Comparison of ENCODE assay signal across 12 mouse cellular contexts in the genomic region with DNA sequence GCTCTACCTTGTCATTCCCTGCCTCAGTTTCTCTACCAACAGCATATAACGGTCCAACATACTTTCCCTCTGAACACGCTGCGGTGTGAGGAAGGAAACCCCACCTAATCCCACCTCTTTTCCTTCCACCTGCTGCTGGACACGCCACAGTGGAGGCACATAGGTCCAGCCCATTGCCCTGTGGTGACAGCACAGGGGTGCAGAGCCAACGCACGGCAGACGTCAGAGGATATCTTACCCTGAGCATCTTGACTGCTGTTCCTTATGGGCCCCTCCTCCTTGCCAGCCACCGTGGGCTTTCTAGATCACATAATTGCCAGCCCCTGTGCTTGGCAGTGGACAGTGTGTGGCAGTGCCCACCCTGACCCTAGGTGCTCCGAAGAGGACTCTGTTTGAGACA. TPM values are rescaled to one million over a fixed set of nuclear protein-coding genes. Genes with fewer than 3 reads are reported as not detected.
DNase-seq lines count a peak whose midpoint lies in the region; ATAC-seq and TF ChIP-seq lines count a peak whose summit lies in the region.
"Had no signal": no experiment of that assay in that cellular context is flagged by ENCODE, and none has a peak within 500 bp of the region (broad histone marks: within the 10 kb centered on the region; RNA-seq: fewer than 3 reads in every experiment).

No protein-coding gene starts in this region.

- no peak for TF ChIP-seq CTCF in liver, adult 2 months (IDR thresholded peaks at IDR 0.05; ENCODE audit: low read depth, low read length)

- H3K9ac ChIP-seq in liver, adult 2 months (ENCODE audit: low read depth, low read length) = peak overlapping the region; percentile 56
- H3K9ac ChIP-seq in embryonic facial prominence, embryonic 13.5 days = peak overlapping the region; percentile 78
- peak overlapping the region; percentile 75 for H3K9ac ChIP-seq in heart, embryonic 16.5 days (ENCODE audit: low read length)
- H3K9ac ChIP-seq in liver, embryonic 13.5 days = no peak overlapping the region

- no peaks in the 10 kb centered on the region; the same call in 1 of the 2 replicates for H3K4me1 ChIP-seq in liver, adult 2 months (ENCODE audit: control insufficient read depth, insufficient read depth, low read length)
- H3K4me1 ChIP-seq in embryonic facial prominence, embryonic 13.5 days = peaks cover 57% of the 10 kb centered on the region
- H3K4me1 ChIP-seq in heart, embryonic 16.5 days (ENCODE audit: control insufficient read depth, insufficient read depth, low read length) = peaks cover 18% of the 10 kb centered on the region
- H3K4me1 ChIP-seq in liver, embryonic 13.5 days (replicated peaks) = peaks cover 58% of the 10 kb centered on the region

- peaks cover 10% of the 10 kb centered on the region; the same call in 1 of the 2 replicates for H3K79me2 ChIP-seq in liver, adult 2 months (ENCODE audit: control insufficient read depth, insufficient read depth, low read length)

- H3K4me2 ChIP-seq in embryonic facial prominence, embryonic 13.5 days = peak overlapping the region; percentile 87; the same call in 1 of the 2 replicates
- peak overlapping the region; percentile 68 for H3K4me2 ChIP-seq in heart, embryonic 16.5 days (ENCODE audit: low read depth, low read length)
- peak overlapping the region; percentile 29; the same call in 1 of the 2 replicates for H3K4me2 ChIP-seq in liver, embryonic 13.5 days

- no peaks in the 10 kb centered on the region for H3K9me3 ChIP-seq in embryonic facial prominence, embryonic 13.5 days
- peaks cover 9% of the 10 kb centered on the region for H3K9me3 ChIP-seq in heart, embryonic 16.5 days (replicated peaks; ENCODE audit: control insufficient read depth, low read length)
- no peaks in the 10 kb centered on the region for H3K9me3 ChIP-seq in liver, embryonic 13.5 days (replicated peaks)

- no peak for DNase-seq in liver, adult 2 months (ENCODE audit: extremely low read depth, low read depth, low spot score)
- no peak for DNase-seq in liver
- DNase-seq in liver, embryonic 13.5 days = no peak
- DNase-seq in left cerebral cortex, adult 9 months (ENCODE audit: low spot score in 2 of 2) = no peak
- no peak for DNase-seq in frontal cortex, postnatal 14 days (ENCODE audit: low spot score in 2 of 2)

- no peaks in the 10 kb centered on the region for H3K36me3 ChIP-seq in liver, adult 2 months (ENCODE audit: control insufficient read depth, insufficient read depth, low read length)
- H3K36me3 ChIP-seq in embryonic facial prominence, embryonic 13.5 days = no peaks in the 10 kb centered on the region
- H3K36me3 ChIP-seq in heart, embryonic 16.5 days (ENCODE audit: control insufficient read depth, insufficient read depth) = no peaks in the 10 kb centered on the region
- no peaks in the 10 kb centered on the region for H3K36me3 ChIP-seq in liver, embryonic 13.5 days

- peaks cover 9% of the 10 kb centered on the region; the same call in 1 of the 2 replicates for H3K27me3 ChIP-seq in liver, adult 2 months (ENCODE audit: control insufficient read depth, insufficient read depth, low read length)
- H3K27me3 ChIP-seq in embryonic facial prominence, embryonic 13.5 days = peaks cover 42% of the 10 kb centered on the region
- H3K27me3 ChIP-seq in heart, embryonic 16.5 days (ENCODE audit: control insufficient read depth, insufficient read depth, low read length) = peaks cover 8% of the 10 kb centered on the region
- H3K27me3 ChIP-seq in liver, embryonic 13.5 days = peaks cover 49% of the 10 kb centered on the region

- no peak for TF ChIP-seq POLR2A in liver, adult 2 months (IDR thresholded peaks at IDR 0.05; ENCODE audit: extremely low read depth, insufficient read depth, low read length)

- WGBS in liver, adult 2 months = 79% methylated on average over 9 of the region's 9 CpGs
- WGBS in embryonic facial prominence, embryonic 13.5 days = 84% methylated on average over 9 of the region's 9 CpGs
- WGBS in heart, embryonic 16.5 days = 65% methylated on average over 9 of the region's 9 CpGs
- WGBS in liver, embryonic 13.5 days (ENCODE audit: insufficient replicate concordance) = 59% methylated on average over 9 of the region's 9 CpGs

- H3K4me3 ChIP-seq in liver, adult 2 months (ENCODE audit: insufficient read depth, low read depth, low read length) = peak overlapping the region; percentile 57
- H3K4me3 ChIP-seq in embryonic facial prominence, embryonic 13.5 days = peak overlapping the region; percentile 65
- H3K4me3 ChIP-seq in heart, embryonic 16.5 days (ENCODE audit: low read length) = peak overlapping the region; percentile 61
- H3K4me3 ChIP-seq in liver, embryonic 13.5 days (replicated peaks) = 0 out of 2 replicates have a peak overlapping the region, but pooled peaks have one; percentile 65
- H3K4me3 ChIP-seq: erythroblast, embryonic 14.5 days had no signal

- 0 out of 2 replicates have a peak overlapping the region, but pooled peaks have one; percentile 12 for H3K27ac ChIP-seq in liver, adult 2 months (replicated peaks; ENCODE audit: insufficient read depth, low read depth, low read length)
- no peak overlapping the region; the same call in 1 of the 2 replicates for H3K27ac ChIP-seq in embryonic facial prominence, embryonic 13.5 days
- 0 out of 2 replicates have a peak overlapping the region, but pooled peaks have one; percentile 16 for H3K27ac ChIP-seq in heart, embryonic 16.5 days (ENCODE audit: low read length)
- H3K27ac ChIP-seq in liver, embryonic 13.5 days = no peak overlapping the region

- no peak for ATAC-seq in embryonic facial prominence, embryonic 13.5 days (ENCODE audit: insufficient number of reproducible peaks, insufficient read depth, low FRiP score, low TSS enrichment, low read depth)
- no peak for ATAC-seq in heart, embryonic 16.5 days (replicated peaks; ENCODE audit: extremely low read depth, insufficient read depth, low FRiP score)
- ATAC-seq in liver, embryonic 13.5 days (ENCODE audit: low read depth) = no peak
- ATAC-seq in inflammation-experienced regulatory T-cells, adult 6 months = no peak

RNA-seq across cellular contexts. Expression of a gene that starts 4.3 kb away (rescaled TPM):
- 12.4 and 17.4 TPM in 2 replicates for total RNA-seq in liver, adult 2 months (2014; rRNA removed)
- 12.1 and 18.4 TPM in 2 replicates for polyA plus RNA-seq in liver, adult 2 months (2012; rRNA removed)
- polyA plus RNA-seq in embryonic facial prominence, embryonic 13.5 days (2015; fragmentation: Nextera tagmentation; extraction: Ambion mirVana) = 25.2 and 40.3 TPM in 2 replicates
- 46.0 and 49.6 TPM in 2 replicates for polyA plus RNA-seq in heart, embryonic 16.5 days (2015; fragmentation: Nextera tagmentation; extraction: Ambion mirVana)
- 6.7 and 6.8 TPM in 2 replicates for polyA plus RNA-seq in liver, embryonic 13.5 days (2015; fragmentation: Nextera tagmentation; extraction: Ambion mirVana)
- 10 to 100 TPM in 1 of 3 experiments, 1 to 10 TPM in 2; 7.4 to 12.5 (median 8.0) TPM for polyA plus RNA-seq in inflammation-experienced regulatory T-cells, adult 6 months (2017; shearing (Covaris generic))

RNA-seq across cellular contexts. Expression of a gene that starts 45.7 kb away (rescaled TPM):
- not detected in 2 replicates for total RNA-seq in liver, adult 2 months (2014; rRNA removed)
- polyA plus RNA-seq in liver, adult 2 months (2012; rRNA removed) = not detected in 2 replicates
- not detected in 2 replicates for polyA plus RNA-seq in embryonic facial prominence, embryonic 13.5 days (2015; fragmentation: Nextera tagmentation; extraction: Ambion mirVana)
- not detected in 2 replicates for polyA plus RNA-seq in heart, embryonic 16.5 days (2015; fragmentation: Nextera tagmentation; extraction: Ambion mirVana)
- not detected in 2 replicates for polyA plus RNA-seq in liver, embryonic 13.5 days (2015; fragmentation: Nextera tagmentation; extraction: Ambion mirVana)
- not detected for polyA plus RNA-seq in inflammation-experienced regulatory T-cells, adult 6 months (2017; shearing (Covaris generic))
- total RNA-seq: layer of hippocampus, postnatal 14 days; monocyte, adult 5-6 weeks had no signal
- polyA plus RNA-seq: brain, embryonic 14.5 days; erythroblast, embryonic 14.5 days had no signal

RNA-seq across cellular contexts. Expression of a gene that starts 58.9 kb away (rescaled TPM):
- not detected in 2 replicates for total RNA-seq in liver, adult 2 months (2014; rRNA removed)
- polyA plus RNA-seq in liver, adult 2 months (2012; rRNA removed) = 0.04 TPM in 1 of 2 replicates, not detected in the other
- polyA plus RNA-seq in embryonic facial prominence, embryonic 13.5 days (2015; fragmentation: Nextera tagmentation; extraction: Ambion mirVana) = 0.14 and 0.43 TPM in 2 replicates
- 0.16 TPM in 1 of 2 replicates, not detected in the other for polyA plus RNA-seq in heart, embryonic 16.5 days (2015; fragmentation: Nextera tagmentation; extraction: Ambion mirVana)
- polyA plus RNA-seq in liver, embryonic 13.5 days (2015; fragmentation: Nextera tagmentation; extraction: Ambion mirVana) = not detected in 2 replicates
- polyA plus RNA-seq in inflammation-experienced regulatory T-cells, adult 6 months (2017; shearing (Covaris generic)) = under 1 TPM in 1 of 3 experiments, not detected in 2; 0.43 TPM
- total RNA-seq: monocyte, adult 5-6 weeks had no signal
- polyA plus RNA-seq: erythroblast, embryonic 14.5 days had no signal

Comparison
In these comparisons a context has a peak if more than half of its experiments do, and no peak if none do; other contexts are left out.
1. H3K27ac ChIP-seq: peak in liver, adult 2 months (single experiment) and heart, embryonic 16.5 days (single experiment); none in embryonic facial prominence, embryonic 13.5 days (single experiment) and liver, embryonic 13.5 days (single experiment).
2. H3K4me2 ChIP-seq: peak in every context shown above with its lines; median percentile 87 in embryonic facial prominence, embryonic 13.5 days; 68 in heart, embryonic 16.5 days; 29 in liver, embryonic 13.5 days.
3. Peak in every context shown above with its lines, with median percentiles within 50 percentile points of each other: H3K4me3 ChIP-seq.